Mouse (Mus musculus): ENCODE measurements at regions not wholly inside any gene's neighbourhood (a gene's known extent, or its start where the extent isn't known, plus 50 kb on each side); places are given as distances from the start of the nearest gene placed in this dataset.

GRCm38 (mm10) chr13:47869670-47870532 is 391.1 kb upstream of the Id4 start:
- DNase-seq = no peak

- DNase-seq = no peak
Measured at GRCm38 (mm10) chr13:47872645-47873044, 388.4 kb upstream of the Id4 start.

- no peak for DNase-seq
Measured at GRCm38 (mm10) chr13:47892569-47892968, 368.5 kb upstream of the Id4 start.

- DNase-seq = no peak
Measured at GRCm38 (mm10) chr13:47894331-47894730, 366.7 kb upstream of the Id4 start.

GRCm38 (mm10) chr13:47895256-47895655 is 365.8 kb upstream of the Id4 start:
- no peak for DNase-seq

- DNase-seq = no peak
Measured at GRCm38 (mm10) chr13:47896646-47897045, 364.4 kb upstream of the Id4 start.

GRCm38 (mm10) chr13:47909851-47910530 is 351.0 kb upstream of the Id4 start:
- no peak for DNase-seq

GRCm38 (mm10) chr13:47910531-47910910 is 350.5 kb upstream of the Id4 start:
- no peak for DNase-seq

GRCm38 (mm10) chr13:47916456-47916855 is 344.6 kb upstream of the Id4 start:
- peak; percentile 37 for DNase-seq

GRCm38 (mm10) chr13:47917370-47917769 is 343.7 kb upstream of the Id4 start:
- DNase-seq = no peak

GRCm38 (mm10) chr13:47921044-47921443 is 340.0 kb upstream of the Id4 start:
- no peak for DNase-seq

GRCm38 (mm10) chr13:47940696-47941095 is 320.3 kb upstream of the Id4 start:
- DNase-seq = no peak

GRCm38 (mm10) chr13:47942368-47942787 is 318.6 kb upstream of the Id4 start:
- DNase-seq = peak; percentile 31

GRCm38 (mm10) chr13:47943645-47944044 is 317.4 kb upstream of the Id4 start:
- DNase-seq = no peak

- no peak for DNase-seq
Measured at GRCm38 (mm10) chr13:47948098-47948865, 312.7 kb upstream of the Id4 start.

- DNase-seq = no peak
Measured at GRCm38 (mm10) chr13:47950456-47950855, 310.6 kb upstream of the Id4 start.

GRCm38 (mm10) chr13:47951043-47951442 is 310.0 kb upstream of the Id4 start:
- DNase-seq = no peak

GRCm38 (mm10) chr13:47952946-47953345 is 308.1 kb upstream of the Id4 start:
- DNase-seq = no peak

GRCm38 (mm10) chr13:47953776-47954175 is 307.3 kb upstream of the Id4 start:
- DNase-seq = no peak

- no peak for DNase-seq
Measured at GRCm38 (mm10) chr13:47955504-47955903, 305.5 kb upstream of the Id4 start.

GRCm38 (mm10) chr13:47957662-47958061 is 303.4 kb upstream of the Id4 start:
- DNase-seq = no peak

GRCm38 (mm10) chr13:47974216-47974615 is 286.8 kb upstream of the Id4 start:
- DNase-seq = no peak

- no peak for DNase-seq
Measured at GRCm38 (mm10) chr13:47974756-47975515, 286.1 kb upstream of the Id4 start.

All from right cerebral cortex, postnatal 25 days (tissue).